Mouse (Mus musculus) limb, embryonic 15.5 days (tissue): Measurements from ENCODE around the gene Apol9b. TPM values are rescaled to one million over a fixed set of nuclear protein-coding genes. Genes with fewer than 3 reads are reported as not detected.

Experiments used
- ATAC-seq: fragments of 200-750 bp; cut with Nextera tagmentation; 2 replicates; pipeline ENCODE4 v1.8.0; 2017; ENCODE audit warnings: low read depth, moderate TSS enrichment; ENCODE audit not compliant: insufficient number of reproducible peaks, low FRiP score, low TSS enrichment
- H3K27ac ChIP-seq: fragments of 300-500 bp; sonication (generic); 2 replicates; pipeline ENCODE4 v1.5.1; 2015; ENCODE audit warnings: moderate library complexity, mild to moderate bottlenecking, inconsistent platforms
- H3K27me3 ChIP-seq: fragments of 300-500 bp; sonication (generic); 2 replicates; pipeline ENCODE4 v1.6.1; 2015; ENCODE audit warnings: inconsistent platforms
- H3K36me3 ChIP-seq: fragments of 300-500 bp; sonication (generic); 2 replicates; pipeline ENCODE4 v1.6.1; 2015; ENCODE audit warnings: inconsistent platforms
- H3K4me1 ChIP-seq: fragments of 300-500 bp; sonication (generic); 2 replicates; pipeline ENCODE4 v1.6.1; 2015; ENCODE audit warnings: inconsistent platforms
- H3K4me2 ChIP-seq: fragments of 300-500 bp; sonication (generic); 2 replicates; pipeline ENCODE4 v1.6.1; 2015; ENCODE audit warnings: mild to moderate bottlenecking, inconsistent platforms
- H3K4me3 ChIP-seq: fragments of 300-500 bp; sonication (generic); 2 replicates; pipeline ENCODE4 v1.5.1; 2015; ENCODE audit warnings: mild to moderate bottlenecking, inconsistent platforms
- H3K9ac ChIP-seq: fragments of 300-500 bp; sonication (generic); 2 replicates; pipeline ENCODE4 v1.6.1; 2015; ENCODE audit warnings: inconsistent platforms
- H3K9me3 ChIP-seq: fragments of 300-500 bp; sonication (generic); 2 replicates; pipeline ENCODE4 v1.6.1; 2016; ENCODE audit warnings: inconsistent platforms
- WGBS: fragments of 180-500 bp; shearing (Covaris S2); methylation state at CpG from one replicate; pipeline ENCODE4 v1.1.7; 2015; 5-methylcytosine and 5-hydroxymethylcytosine counted together
- polyA plus RNA-seq: library from polyadenylated mRNA; unstranded; fragments of >200 nt; fragmentation: Nextera tagmentation; extraction: Ambion mirVana; gene quantifications from 2 replicates; pipeline ENCODE4 v1.2.1, GENCODE M21; 2015

Apol9b gene
- polyA plus RNA-seq, 1 experiment from 2014 or later, result 0.12 TPM

DNA sequence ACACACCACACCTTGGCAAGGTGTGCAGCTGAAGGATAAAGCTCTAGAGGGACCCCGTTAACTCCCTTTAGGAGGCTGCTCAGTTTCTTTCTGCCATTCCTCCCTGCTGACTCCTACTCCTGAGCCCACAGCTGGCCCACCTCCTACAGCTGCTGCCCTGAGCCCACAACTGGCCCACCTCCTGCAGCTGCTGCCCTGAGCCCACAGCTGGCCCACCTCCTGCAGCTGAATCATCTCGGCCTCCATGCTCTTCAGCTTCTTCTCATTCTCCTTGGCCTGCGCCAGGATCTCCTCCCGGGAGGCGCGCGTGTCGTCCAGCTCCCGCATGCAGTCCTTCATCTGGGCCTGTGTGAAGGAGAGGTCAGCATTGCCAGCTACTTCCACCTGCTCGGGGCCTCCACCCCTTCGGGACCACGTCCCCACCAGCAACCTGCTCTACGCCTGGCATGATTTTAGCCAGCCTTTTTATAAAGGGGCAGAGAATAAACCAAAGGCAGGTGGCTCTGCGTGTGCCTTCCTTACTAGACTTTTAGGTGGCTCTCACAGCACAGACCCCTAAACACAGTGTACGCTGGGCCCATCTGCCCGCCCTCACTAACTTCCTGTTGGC lies 36.8 kb downstream of the Apol9b start:
- Histone ChIP-seq H3K27me3 (no peaks in the 10 kb centered on the region), H3K4me2 (no peak overlapping the region), H3K4me3 (no peak overlapping the region), H3K27ac (peak overlapping the region; percentile 11; the same call in 1 of the 2 replicates), H3K36me3 (peaks cover 100% of the 10 kb centered on the region), H3K9me3 (no peaks in the 10 kb centered on the region), H3K9ac (no peak overlapping the region), H3K4me1 (peaks cover 26% of the 10 kb centered on the region)
- 88% methylated on average over 16 of the region's 16 CpGs for WGBS
- ATAC-seq, result no peak

DNA sequence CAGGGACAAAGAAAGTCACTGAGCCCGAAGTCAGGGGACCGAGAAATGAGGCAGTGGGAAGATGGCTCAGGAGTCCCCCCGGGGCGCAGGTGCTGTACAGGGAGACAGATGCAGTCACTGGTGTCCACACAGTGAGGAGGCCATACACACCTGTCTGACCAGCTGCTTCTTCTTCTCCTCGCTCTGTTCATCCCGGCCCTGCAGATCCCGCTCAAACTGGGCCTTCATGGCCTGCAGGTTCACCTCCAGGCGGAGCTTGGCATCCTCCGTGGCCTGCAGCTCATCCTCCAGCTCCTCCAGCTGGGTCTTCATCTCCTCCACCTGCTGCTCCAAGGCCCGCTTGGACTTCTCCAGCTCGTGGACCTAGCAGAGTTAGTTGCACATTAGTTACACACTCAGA lies 38.1 kb downstream of the Apol9b start:
- Histone ChIP-seq H3K9me3 (no peaks in the 10 kb centered on the region), H3K9ac (no peak overlapping the region), H3K4me2 (no peak overlapping the region), H3K4me1 (peaks cover 26% of the 10 kb centered on the region), H3K4me3 (no peak overlapping the region), H3K36me3 (peaks cover 100% of the 10 kb centered on the region), H3K27me3 (no peaks in the 10 kb centered on the region), H3K27ac (no peak overlapping the region)
- no peak for ATAC-seq
- WGBS, result 85% methylated on average over 11 of the region's 11 CpGs

DNA sequence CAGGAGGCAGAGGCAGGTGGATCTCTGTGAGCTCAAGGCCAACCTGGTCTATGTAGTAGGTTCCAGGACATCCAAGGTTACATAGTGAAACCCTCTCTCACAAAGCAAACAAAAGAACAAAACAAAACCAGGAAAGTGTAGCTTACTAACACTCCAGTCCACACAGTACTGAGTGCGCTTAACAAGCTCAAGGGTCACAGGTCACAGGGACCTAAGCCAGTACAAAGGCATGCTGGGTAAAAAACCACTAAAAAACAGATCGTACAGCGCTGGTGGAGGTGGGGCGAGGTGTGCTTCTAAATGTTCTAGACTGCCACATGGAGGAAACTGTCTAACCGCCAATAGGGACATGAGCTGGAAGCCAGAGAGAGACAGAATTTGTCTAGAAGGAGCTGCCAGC lies 41.5 kb downstream of the Apol9b start:
- peaks cover 98% of the 10 kb centered on the region for H3K36me3 ChIP-seq
- no peaks in the 10 kb centered on the region for H3K27me3 ChIP-seq
- H3K9me3 ChIP-seq, result no peaks in the 10 kb centered on the region
- 91% methylated on average over 5 of the region's 5 CpGs for WGBS
- H3K4me3 ChIP-seq, result no peak overlapping the region
- H3K4me1 ChIP-seq, result peaks cover 6% of the 10 kb centered on the region
- ATAC-seq, result no peak
- H3K9ac ChIP-seq, result no peak overlapping the region
- no peak overlapping the region for H3K27ac ChIP-seq
- no peak overlapping the region for H3K4me2 ChIP-seq

- WGBS, result 96% methylated on average over 9 of the region's 9 CpGs
Measured at GRCm38 (mm10) chr15:77770942-77771341, 42.1 kb downstream of the Apol9b start.

DNA sequence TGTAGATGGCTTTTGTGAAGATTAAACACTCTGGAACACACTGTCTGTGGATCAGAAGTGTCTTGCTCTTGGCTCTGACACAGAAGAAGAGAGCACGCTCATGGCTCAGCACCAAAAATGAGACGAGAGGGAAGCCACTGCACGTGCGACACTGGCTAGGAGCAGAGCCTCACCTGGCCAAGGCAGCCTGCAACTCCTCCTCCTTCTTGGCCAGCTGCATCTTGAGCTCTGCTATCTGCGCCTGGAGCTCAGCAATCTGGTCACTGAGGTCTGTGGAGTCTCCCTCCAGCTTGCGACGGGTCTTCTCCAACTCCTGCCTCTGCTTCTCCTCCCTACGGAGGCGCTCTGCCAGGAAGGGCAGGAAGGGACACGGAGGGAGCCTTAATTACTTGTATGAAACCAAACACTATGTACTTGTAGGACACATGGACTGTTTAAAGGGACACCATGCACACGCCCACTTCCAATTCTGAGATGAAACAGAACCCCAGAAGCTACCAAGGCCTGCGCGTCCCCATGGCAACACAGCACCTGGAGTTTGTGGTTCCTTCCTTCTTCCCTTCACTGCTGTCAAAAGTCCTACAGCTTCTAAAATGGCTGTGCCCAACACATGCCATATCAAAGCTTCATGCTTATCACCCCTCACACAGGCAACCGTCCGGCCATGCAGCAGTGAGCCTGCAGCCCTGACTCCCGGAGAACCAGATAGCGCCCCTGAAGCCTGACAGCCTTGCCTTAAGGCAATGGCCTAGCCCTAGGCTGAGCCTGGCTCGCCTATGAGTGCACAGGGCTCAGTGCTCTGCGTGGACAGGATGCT lies 44.5 kb downstream of the Apol9b start:
- Histone ChIP-seq H3K36me3 (peaks cover 97% of the 10 kb centered on the region), H3K9me3 (no peaks in the 10 kb centered on the region), H3K27ac (no peak overlapping the region), H3K4me3 (no peak overlapping the region), H3K9ac (no peak overlapping the region), H3K4me1 (no peaks in the 10 kb centered on the region), H3K27me3 (no peaks in the 10 kb centered on the region), H3K4me2 (no peak overlapping the region)
- ATAC-seq, result no peak
- WGBS, result 89% methylated on average over 19 of the region's 19 CpGs

More at GRCm38 (mm10) chr15:77770942-77771341, 42.1 kb downstream of the Apol9b start:
- no peak for ATAC-seq
- H3K4me1 ChIP-seq, result 0 out of 2 replicates have a peak, but pooled peaks cover under 1% of the 10 kb centered on the region
- H3K9ac ChIP-seq, result no peak overlapping the region
- H3K27ac ChIP-seq, result no peak overlapping the region
- no peak overlapping the region for H3K4me2 ChIP-seq
- H3K4me3 ChIP-seq, result no peak overlapping the region
- H3K9me3 ChIP-seq, result no peaks in the 10 kb centered on the region
- peaks cover 97% of the 10 kb centered on the region for H3K36me3 ChIP-seq
- H3K27me3 ChIP-seq, result no peaks in the 10 kb centered on the region

- no peak overlapping the region for H3K4me2 ChIP-seq
- no peak for ATAC-seq
- no peak overlapping the region for H3K9ac ChIP-seq
- peaks cover 97% of the 10 kb centered on the region for H3K36me3 ChIP-seq
- H3K4me1 ChIP-seq, result no peaks in the 10 kb centered on the region
- H3K27ac ChIP-seq, result no peak overlapping the region
- whole genome bisulfite sequencing, result 94% methylated on average over 10 of the region's 10 CpGs
- H3K9me3 ChIP-seq, result no peaks in the 10 kb centered on the region
- H3K27me3 ChIP-seq, result no peaks in the 10 kb centered on the region
- no peak overlapping the region for H3K4me3 ChIP-seq
Measured at GRCm38 (mm10) chr15:77774303-77774702, 45.5 kb downstream of the Apol9b start.

DNA sequence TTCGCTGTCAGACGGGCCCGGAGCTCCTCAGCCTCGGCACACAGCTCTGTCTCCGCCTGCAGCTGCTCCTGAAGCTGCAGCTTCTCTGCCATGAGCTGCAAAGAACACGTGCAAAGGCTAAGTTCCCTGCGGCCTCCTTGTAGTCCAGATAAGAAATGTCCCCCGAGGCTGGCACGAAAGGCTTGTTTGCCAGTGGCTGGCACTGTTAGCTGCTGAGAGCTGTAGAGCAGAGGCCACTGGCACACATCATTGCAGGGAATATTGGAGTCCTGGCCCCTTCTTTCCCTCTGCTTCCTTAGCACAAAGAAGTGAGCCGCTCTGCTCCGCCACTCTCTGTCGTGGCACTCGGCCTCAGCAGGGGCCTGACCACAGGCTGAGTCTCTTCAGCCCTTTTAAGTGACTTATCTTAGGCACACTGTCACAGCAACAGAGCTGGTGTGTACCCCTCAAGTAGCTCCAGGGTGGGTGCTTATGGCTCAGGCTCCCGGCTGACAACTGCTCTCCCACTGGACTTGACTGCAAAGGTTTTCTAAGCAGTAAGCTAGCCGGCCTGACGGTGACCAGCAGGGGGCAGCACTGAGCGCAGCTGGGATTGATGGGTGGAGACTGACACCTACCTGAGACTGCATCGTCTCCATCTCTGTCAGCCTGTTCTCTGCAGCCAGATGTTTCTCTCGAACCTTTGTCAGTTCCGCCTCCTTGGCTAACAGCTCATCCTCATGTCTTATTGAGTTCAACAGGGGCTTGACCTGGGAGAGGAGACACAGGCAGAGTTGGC lies 46.5 kb downstream of the Apol9b start:
- no peaks in the 10 kb centered on the region for H3K27me3 ChIP-seq
- H3K27ac ChIP-seq, result no peak overlapping the region
- no peaks in the 10 kb centered on the region for H3K4me1 ChIP-seq
- no peaks in the 10 kb centered on the region for H3K9me3 ChIP-seq
- no peak overlapping the region for H3K4me2 ChIP-seq
- H3K9ac ChIP-seq, result no peak overlapping the region
- 69% methylated on average over 20 of the region's 20 CpGs for WGBS
- peaks cover 97% of the 10 kb centered on the region for H3K36me3 ChIP-seq
- H3K4me3 ChIP-seq, result no peak overlapping the region
- no peak for ATAC-seq

DNA sequence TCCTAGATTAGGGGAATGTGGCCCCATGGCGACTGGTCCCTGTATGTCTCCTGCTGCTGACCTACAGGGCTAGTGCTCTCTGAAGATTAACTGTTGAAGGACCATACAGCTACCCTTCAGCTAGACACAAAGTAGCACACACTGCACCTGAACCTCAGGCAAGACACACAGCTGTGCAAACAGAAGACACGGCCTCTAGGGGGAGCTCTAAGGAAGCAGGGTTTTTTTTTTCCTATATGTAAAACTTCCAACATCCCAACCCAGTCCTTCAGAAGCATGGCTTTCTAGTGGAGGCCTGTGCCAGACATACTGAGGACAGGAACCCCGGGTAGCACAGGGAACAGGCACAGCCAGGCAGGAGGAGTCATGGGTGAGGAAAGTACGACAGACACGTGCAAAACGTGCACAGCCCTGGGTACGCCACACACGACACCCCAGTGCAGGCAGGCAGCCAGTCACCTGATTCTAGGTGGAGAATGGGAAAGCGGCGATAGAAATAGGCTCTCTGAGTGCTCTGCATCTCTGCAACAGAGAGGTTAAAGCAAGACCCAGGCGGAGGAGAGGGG lies 53.7 kb downstream of the Apol9b start:
- Histone ChIP-seq H3K9me3 (no peaks in the 10 kb centered on the region), H3K36me3 (peaks cover 100% of the 10 kb centered on the region), H3K4me1 (peaks cover 5% of the 10 kb centered on the region; the same call in 1 of the 2 replicates), H3K9ac (no peak overlapping the region), H3K27ac (no peak overlapping the region), H3K4me2 (no peak overlapping the region), H3K4me3 (no peak overlapping the region), H3K27me3 (no peaks in the 10 kb centered on the region)
- WGBS, result 81% methylated on average over 11 of the region's 11 CpGs
- no peak for ATAC-seq

DNA sequence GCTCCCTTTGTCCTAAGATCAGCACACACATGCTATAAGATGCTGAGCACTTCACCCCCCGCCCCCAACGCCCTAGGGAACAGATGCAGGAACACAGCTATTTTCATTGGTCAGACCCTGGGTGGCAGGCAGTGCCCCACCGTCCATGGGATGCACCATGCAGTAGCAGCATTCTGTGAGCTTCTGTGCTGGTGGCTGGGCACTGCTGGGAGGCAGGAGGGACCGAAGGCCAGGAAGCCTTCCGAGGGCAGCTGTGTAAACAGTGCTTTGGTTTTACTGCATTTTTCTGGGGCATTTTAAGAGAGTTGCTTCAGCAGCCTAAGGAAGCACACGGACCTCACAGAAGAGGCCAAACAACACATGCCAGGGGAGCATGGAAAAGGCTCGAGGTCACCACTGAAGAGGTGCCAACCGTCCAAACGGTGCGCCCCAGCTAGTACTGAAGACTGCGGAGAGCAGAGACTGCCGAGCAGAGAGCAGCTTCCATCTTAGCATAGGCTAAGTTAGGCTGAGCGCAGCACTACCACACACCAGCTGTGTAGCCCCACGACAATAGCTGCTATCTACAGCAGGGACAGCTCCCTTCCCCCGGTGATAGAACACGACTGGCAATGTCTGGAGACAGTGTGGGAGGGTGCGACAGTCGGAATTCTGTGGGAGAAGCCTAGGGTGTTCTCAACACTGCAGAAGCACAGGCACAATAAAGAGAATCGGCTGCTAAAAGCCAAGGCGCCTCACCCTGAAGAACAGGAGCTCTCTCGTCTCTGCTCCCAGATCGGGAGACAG lies 55.4 kb downstream of the Apol9b start:
- Histone ChIP-seq H3K9ac (no peak overlapping the region), H3K4me3 (no peak overlapping the region), H3K27me3 (no peaks in the 10 kb centered on the region), H3K36me3 (peaks cover 99% of the 10 kb centered on the region), H3K27ac (no peak overlapping the region), H3K4me1 (peaks cover 5% of the 10 kb centered on the region; the same call in 1 of the 2 replicates), H3K4me2 (no peak overlapping the region), H3K9me3 (no peaks in the 10 kb centered on the region)
- WGBS, result 68% methylated on average over 22 of the region's 22 CpGs
- 0 out of 2 replicates have a peak, but pooled peaks have one; percentile 37 for ATAC-seq

DNA sequence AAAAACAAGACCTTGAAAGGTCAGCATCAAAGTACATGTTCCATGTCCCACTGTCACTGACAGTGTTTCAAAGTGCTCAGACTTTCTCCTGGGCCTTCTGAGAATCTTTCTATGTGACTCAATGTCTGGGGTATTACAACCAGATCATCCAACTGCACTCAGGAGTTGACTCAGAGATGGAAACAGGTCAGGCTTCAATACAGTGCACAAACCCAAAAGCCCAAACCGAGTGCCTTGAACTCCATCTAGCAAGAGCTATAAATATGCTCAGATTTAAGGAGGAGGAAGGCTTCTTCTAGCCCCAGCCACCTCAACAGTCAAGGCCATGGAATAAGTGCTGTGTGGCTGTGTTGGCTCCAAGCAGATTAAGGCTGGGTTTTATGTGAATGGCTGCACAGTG lies 57.0 kb downstream of the Apol9b start:
- Histone ChIP-seq H3K4me1 (peaks cover 5% of the 10 kb centered on the region; the same call in 1 of the 2 replicates), H3K36me3 (peaks cover 99% of the 10 kb centered on the region), H3K9ac (no peak overlapping the region), H3K4me2 (no peak overlapping the region), H3K27me3 (no peaks in the 10 kb centered on the region), H3K27ac (no peak overlapping the region), H3K9me3 (no peaks in the 10 kb centered on the region), H3K4me3 (no peak overlapping the region)
- ATAC-seq, result no peak
- WGBS, result 76% methylated on average over 1 of the region's 1 CpGs
